Mouse (Mus musculus) G1E (cell line): ENCODE measurements around the gene Tnfrsf18.

Experiments
- CTCF ChIP-seq: IDR thresholded peaks from 2 replicates; pipeline ENCODE4 v1.5.1; 2012; ENCODE audit warnings: low read depth, low read length, inconsistent platforms, mixed read lengths
- GATA1 ChIP-seq: IDR thresholded peaks from 2 replicates; pipeline ENCODE4 v1.6.1; 2012; ENCODE audit warnings: borderline replicate concordance, low read length, inconsistent platforms, mixed read lengths
- TAL1 ChIP-seq: conservative IDR thresholded peaks from 2 replicates; pipeline ENCODE4 v1.6.1; 2012; ENCODE audit warnings: low read depth, low read length, inconsistent platforms, mixed read lengths

DNA sequence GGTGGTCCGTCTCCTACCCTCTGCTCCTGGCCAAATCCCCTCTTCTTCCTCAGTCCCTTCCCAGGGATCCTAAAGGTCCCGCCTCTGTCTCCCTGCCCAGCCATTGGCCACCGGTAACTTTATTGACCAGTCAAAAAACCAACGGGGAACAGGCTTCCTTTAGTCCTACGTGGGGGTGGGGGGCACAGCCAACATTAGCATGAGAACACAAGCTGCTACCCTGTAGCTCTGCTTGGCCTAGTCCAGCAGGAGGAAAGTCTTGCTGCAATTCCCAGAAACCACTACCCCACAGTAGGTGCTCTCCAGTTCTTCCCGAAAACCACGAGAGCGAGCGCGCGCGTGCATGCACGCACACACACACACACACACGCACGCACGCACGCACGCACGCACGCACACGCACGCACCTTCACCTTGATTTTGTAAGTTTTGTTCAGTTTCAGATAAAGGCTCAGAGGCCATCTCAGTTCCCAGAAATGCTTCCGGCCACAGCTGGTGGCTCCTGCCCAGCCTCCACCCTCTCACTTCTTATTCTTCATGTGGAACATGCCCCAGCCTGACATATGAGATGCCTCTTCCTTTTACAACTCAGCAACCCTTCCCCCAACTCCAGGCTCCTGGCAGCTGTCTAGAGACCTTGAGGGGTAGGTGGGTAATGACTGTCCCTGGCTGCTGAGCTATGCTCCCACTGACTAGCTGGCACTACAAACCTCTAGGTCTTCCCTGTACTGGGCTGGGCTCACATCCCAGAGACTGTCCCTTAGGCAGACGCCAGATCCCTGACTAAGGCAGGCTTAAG is 5.8 kb downstream of the Tnfrsf18 start:
- TF ChIP-seq CTCF (no peak), TAL1 (no peak), GATA1 (no peak)
